Mouse (Mus musculus) liver, embryonic 16.5 days (tissue): ENCODE data around the gene Kif18b. TPM values are rescaled to one million over a fixed set of nuclear protein-coding genes. Genes with fewer than 3 reads are reported as not detected.

ENCODE experiments used
- ATAC-seq: fragments of 200-750 bp; cut with Nextera tagmentation; 2 replicates; pipeline ENCODE4 v1.8.0; 2017; ENCODE audit warnings: low read depth, mild to moderate bottlenecking, moderate number of reproducible peaks, moderate library complexity
- H3K27ac ChIP-seq: fragments of 300-500 bp; sonication (generic); 2 replicates; pipeline ENCODE4 v1.5.1; 2014; ENCODE audit warnings: mild to moderate bottlenecking, low read length
- H3K27me3 ChIP-seq: fragments of 300-500 bp; sonication (generic); 2 replicates; pipeline ENCODE4 v1.6.1; 2014; ENCODE audit warnings: low read depth, low read length, mixed read lengths; ENCODE audit not compliant: control insufficient read depth, insufficient read depth
- H3K36me3 ChIP-seq: fragments of 300-500 bp; sonication (generic); 2 replicates; pipeline ENCODE4 v1.6.1; 2014; ENCODE audit warnings: mild to moderate bottlenecking; ENCODE audit not compliant: control insufficient read depth, insufficient read depth
- H3K4me1 ChIP-seq: fragments of 300-500 bp; sonication (generic); 2 replicates; pipeline ENCODE4 v1.6.1; 2014; ENCODE audit warnings: low read depth, low read length, mixed read lengths; ENCODE audit not compliant: control insufficient read depth
- H3K4me2 ChIP-seq: fragments of 300-500 bp; sonication (generic); 2 replicates; pipeline ENCODE4 v1.6.1; 2014; ENCODE audit warnings: low read depth, low read length, mixed read lengths
- H3K4me3 ChIP-seq: fragments of 300-500 bp; sonication (generic); 2 replicates; pipeline ENCODE4 v1.5.1; 2014; ENCODE audit warnings: low read depth, mild to moderate bottlenecking, low read length
- H3K9ac ChIP-seq: fragments of 300-500 bp; sonication (generic); 2 replicates; pipeline ENCODE4 v1.6.1; 2014; ENCODE audit warnings: low read depth, low read length
- H3K9me3 ChIP-seq: fragments of 300-500 bp; sonication (generic); replicated peaks from 2 replicates; pipeline ENCODE4 v1.6.1; 2016; ENCODE audit warnings: low read length; ENCODE audit not compliant: control insufficient read depth
- WGBS: fragments of 180-500 bp; shearing (Covaris S2); extraction: QIAGEN DNeasy Blood & Tissue Kit; methylation state at CpG from one replicate; pipeline ENCODE4 v1.1.7; 2014; ENCODE audit not compliant: insufficient replicate concordance; 5-methylcytosine and 5-hydroxymethylcytosine counted together
- polyA plus RNA-seq: library from polyadenylated mRNA; unstranded; fragments of >200 nt; fragmentation: Nextera tagmentation; extraction: Ambion mirVana; gene quantifications from 2 replicates; pipeline ENCODE4 v1.2.1, GENCODE M21; 2015

Gene Kif18b
- polyA plus RNA-seq, 1 experiment from 2014 or later = 11.0 TPM

DNA sequence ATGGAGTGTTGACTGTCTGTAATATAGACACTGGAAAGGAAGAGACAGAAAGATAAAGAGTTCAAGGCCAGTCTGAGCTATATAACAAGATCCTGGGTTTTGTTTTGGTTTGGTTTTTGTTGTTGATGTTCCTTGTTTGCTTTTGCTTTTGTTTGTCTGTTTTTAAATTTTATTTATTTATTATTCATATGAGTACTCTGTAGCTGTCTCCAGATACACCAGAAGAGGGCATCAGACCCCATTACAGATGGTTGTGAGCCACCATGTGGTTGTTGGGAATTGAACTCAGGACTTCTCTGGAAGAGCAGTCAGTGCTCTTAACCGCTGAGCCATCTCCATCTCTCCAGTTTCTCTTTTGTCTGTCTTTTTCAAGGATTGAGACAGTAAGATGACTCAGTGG, 33.9 kb upstream of the Kif18b start:
- no peak for ATAC-seq
- Histone ChIP-seq H3K9me3 (no peaks in the 10 kb centered on the region), H3K4me1 (no peaks in the 10 kb centered on the region; the same call in 1 of the 2 replicates), H3K4me2 (no peak overlapping the region), H3K9ac (no peak overlapping the region), H3K27me3 (peaks cover 24% of the 10 kb centered on the region), H3K36me3 (no peaks in the 10 kb centered on the region), H3K27ac (no peak overlapping the region), H3K4me3 (no peak overlapping the region)
- 53% methylated on average over 1 of the region's 1 CpGs for WGBS

- no peak overlapping the region for H3K27ac ChIP-seq
- H3K9me3 ChIP-seq = no peaks in the 10 kb centered on the region
- H3K27me3 ChIP-seq = peaks cover 20% of the 10 kb centered on the region
- no peaks in the 10 kb centered on the region for H3K36me3 ChIP-seq
- H3K4me3 ChIP-seq = no peak overlapping the region
- WGBS = 66% methylated on average over 6 of the region's 6 CpGs
- no peak overlapping the region for H3K9ac ChIP-seq
- no peak for ATAC-seq
- H3K4me1 ChIP-seq = no peaks in the 10 kb centered on the region
- no peak overlapping the region for H3K4me2 ChIP-seq
Measured at GRCm38 (mm10) chr11:102958431-102958830, 33.5 kb upstream of the Kif18b start.

GRCm38 (mm10) chr11:102957692-102958091, 32.8 kb upstream of the Kif18b start:
- peaks cover 13% of the 10 kb centered on the region for H3K27me3 ChIP-seq
- no peak overlapping the region for H3K9ac ChIP-seq
- no peak overlapping the region for H3K27ac ChIP-seq
- H3K4me1 ChIP-seq = no peaks in the 10 kb centered on the region
- ATAC-seq = no peak
- no peak overlapping the region for H3K4me2 ChIP-seq
- H3K36me3 ChIP-seq = no peaks in the 10 kb centered on the region
- no peak overlapping the region for H3K4me3 ChIP-seq
- 61% methylated on average over 8 of the region's 8 CpGs for WGBS
- no peaks in the 10 kb centered on the region for H3K9me3 ChIP-seq

DNA sequence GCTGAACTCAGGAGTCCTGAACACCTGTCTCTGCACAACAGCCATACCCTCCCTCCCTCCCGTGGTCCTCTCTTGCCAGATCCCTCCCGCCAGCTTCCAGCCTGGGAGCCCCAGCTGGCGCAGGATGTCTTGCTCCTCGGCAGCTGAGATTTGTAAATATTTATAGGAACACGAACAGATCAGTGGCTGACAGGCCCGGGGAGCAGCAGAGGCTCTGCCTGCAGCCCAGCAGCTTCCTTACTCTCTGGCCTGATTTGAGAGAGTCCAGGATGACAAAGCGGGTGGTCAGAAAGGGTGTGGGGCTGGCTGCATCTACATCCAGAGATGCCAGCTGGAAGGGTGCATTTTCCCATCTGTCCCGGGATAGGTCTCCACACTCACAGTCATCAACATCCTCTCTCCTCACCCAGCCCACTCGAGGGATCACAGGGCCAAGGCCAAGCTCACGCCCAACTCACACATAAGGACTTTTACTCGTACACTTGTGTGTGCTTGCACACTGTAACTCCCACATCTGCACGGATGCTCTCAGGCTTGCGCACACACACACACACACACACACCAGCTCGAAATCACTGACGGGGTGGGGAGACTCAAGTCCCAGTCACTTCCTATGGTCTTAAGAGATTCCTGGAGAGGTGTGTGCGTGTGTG, 32.2 kb upstream of the Kif18b start:
- Histone ChIP-seq H3K27me3 (peaks cover 12% of the 10 kb centered on the region), H3K9ac (no peak overlapping the region)
- WGBS = 45% methylated on average over 16 of the region's 16 CpGs

DNA sequence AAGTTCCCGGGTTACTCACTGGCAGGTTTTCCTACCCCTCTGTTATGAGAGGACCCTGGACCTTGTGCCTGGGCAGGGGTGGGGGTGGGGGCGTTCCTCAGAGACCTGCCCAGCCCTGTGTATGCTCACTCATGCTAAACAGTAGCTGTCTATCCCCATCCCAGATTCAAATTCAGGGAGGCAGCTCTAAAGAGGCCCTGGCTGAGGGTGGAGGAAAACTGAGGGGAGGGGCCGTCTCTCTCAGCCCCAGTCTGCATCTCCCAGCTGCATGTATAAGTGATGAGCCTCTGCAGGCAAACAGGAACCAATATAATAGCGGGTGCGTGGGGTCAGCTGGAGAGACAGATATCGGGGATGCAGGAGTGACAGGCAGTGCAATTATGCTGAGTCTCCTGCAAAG, 28.0 kb upstream of the Kif18b start:
- no peak overlapping the region for H3K4me3 ChIP-seq
- no peak for ATAC-seq
- no peak overlapping the region for H3K9ac ChIP-seq
- H3K36me3 ChIP-seq = no peaks in the 10 kb centered on the region
- H3K4me1 ChIP-seq = no peaks in the 10 kb centered on the region; the same call in 1 of the 2 replicates
- no peaks in the 10 kb centered on the region for H3K9me3 ChIP-seq
- no peak overlapping the region for H3K4me2 ChIP-seq
- H3K27ac ChIP-seq = no peak overlapping the region
- H3K27me3 ChIP-seq = peaks cover 53% of the 10 kb centered on the region
- WGBS = 24% methylated on average over 6 of the region's 6 CpGs

More for the DNA sequence above, 32.2 kb upstream of the Kif18b start:
- no peak for ATAC-seq
- no peak overlapping the region for H3K27ac ChIP-seq
- no peak overlapping the region for H3K4me2 ChIP-seq
- no peaks in the 10 kb centered on the region for H3K9me3 ChIP-seq
- no peaks in the 10 kb centered on the region for H3K36me3 ChIP-seq
- H3K4me1 ChIP-seq = no peaks in the 10 kb centered on the region
- no peak overlapping the region for H3K4me3 ChIP-seq

- WGBS = 1% methylated on average over 51 of the region's 51 CpGs
- no peak overlapping the region for H3K9ac ChIP-seq
- ATAC-seq = no peak
- no peak overlapping the region for H3K27ac ChIP-seq
- H3K4me3 ChIP-seq = peak overlapping the region; percentile 54
- peaks cover 88% of the 10 kb centered on the region for H3K27me3 ChIP-seq
- H3K4me1 ChIP-seq = peaks cover 11% of the 10 kb centered on the region
- no peaks in the 10 kb centered on the region for H3K9me3 ChIP-seq
- H3K36me3 ChIP-seq = no peaks in the 10 kb centered on the region
- H3K4me2 ChIP-seq = peak overlapping the region; percentile 56
Measured at GRCm38 (mm10) chr11:102948043-102948961, 23.4 kb upstream of the Kif18b start.

GRCm38 (mm10) chr11:102946992-102947343, 22.0 kb upstream of the Kif18b start:
- Histone ChIP-seq H3K4me1 (peaks cover 11% of the 10 kb centered on the region), H3K9me3 (no peaks in the 10 kb centered on the region), H3K36me3 (no peaks in the 10 kb centered on the region), H3K4me2 (peak overlapping the region; percentile 46), H3K4me3 (peak overlapping the region; percentile 38; the same call in 1 of the 2 replicates), H3K9ac (no peak overlapping the region), H3K27ac (no peak overlapping the region), H3K27me3 (peaks cover 95% of the 10 kb centered on the region)
- 4% methylated on average over 8 of the region's 8 CpGs for WGBS
- no peak for ATAC-seq

DNA sequence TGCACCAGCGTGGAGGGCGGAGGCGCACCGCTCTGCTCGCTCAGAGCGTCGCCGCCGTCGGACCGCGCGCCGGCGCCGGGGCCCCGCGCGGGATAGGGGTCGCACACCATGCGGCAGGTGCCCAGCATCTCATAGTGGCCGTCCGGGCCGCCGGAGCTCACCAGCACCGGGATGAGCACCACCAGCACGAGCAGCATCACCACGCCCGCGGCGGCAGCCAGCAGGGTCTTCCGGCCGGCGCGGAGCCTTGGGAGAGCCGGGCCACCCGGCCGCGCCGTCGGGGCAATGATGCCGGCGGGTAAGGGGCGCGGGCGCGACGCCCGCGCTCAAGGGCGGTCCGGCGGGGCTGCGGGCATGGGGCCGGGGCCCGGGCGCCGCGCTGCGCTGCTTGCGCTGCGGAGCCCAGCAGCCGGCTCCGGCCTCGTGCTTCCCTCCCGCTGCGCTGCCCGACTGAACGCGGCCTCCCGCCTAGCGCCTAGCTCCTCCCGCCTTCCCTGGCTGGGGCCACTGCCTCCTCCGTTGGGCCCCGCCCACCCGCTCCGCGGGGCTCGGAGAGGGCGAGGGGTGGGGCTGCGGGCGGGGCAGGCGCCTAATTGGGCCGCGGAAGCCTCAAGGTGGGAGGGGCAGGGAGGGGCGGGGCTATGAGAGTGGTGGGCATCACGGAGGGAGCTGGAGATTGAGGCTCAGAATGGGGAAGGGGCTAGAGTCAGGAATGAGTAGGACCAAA, 21.5 kb upstream of the Kif18b start, which contains the start of gene C1ql1:
Gene C1ql1 (minus strand): TSS at position 424 of the 727 bp plus-strand sequence.
- H3K36me3 ChIP-seq = no peaks in the 10 kb centered on the region
- peak within 1 kb of the TSS; percentile 38 for H3K4me3 ChIP-seq
- H3K4me1 ChIP-seq = peaks cover 11% of the 10 kb centered on the region
- H3K27me3 ChIP-seq = peaks cover 90% of the 10 kb centered on the region
- H3K4me2 ChIP-seq = peak within 1 kb of the TSS; percentile 46
- H3K9me3 ChIP-seq = no peaks in the 10 kb centered on the region
- 2% methylated on average over 84 of the region's 87 CpGs for WGBS
- no peak within 1 kb of the TSS for H3K9ac ChIP-seq
- H3K27ac ChIP-seq = no peak within 1 kb of the TSS
- peak; percentile 93 for ATAC-seq
